Mouse (Mus musculus): ENCODE data around the gene Rab19.
"Not testable (repeated sequence)": the region's sequence is repeated elsewhere in the genome, so short reads cannot be mapped to it uniquely, and the experiment has no call there.

Gene Rab19

GRCm38 (mm10) chr6:39381125-39381880 lies at the start of gene Rab19:
Gene Rab19, plus strand, starts transcription at chr6:39381175.
- no peak for DNase-seq (ENCODE audit: low read depth)

DNA sequence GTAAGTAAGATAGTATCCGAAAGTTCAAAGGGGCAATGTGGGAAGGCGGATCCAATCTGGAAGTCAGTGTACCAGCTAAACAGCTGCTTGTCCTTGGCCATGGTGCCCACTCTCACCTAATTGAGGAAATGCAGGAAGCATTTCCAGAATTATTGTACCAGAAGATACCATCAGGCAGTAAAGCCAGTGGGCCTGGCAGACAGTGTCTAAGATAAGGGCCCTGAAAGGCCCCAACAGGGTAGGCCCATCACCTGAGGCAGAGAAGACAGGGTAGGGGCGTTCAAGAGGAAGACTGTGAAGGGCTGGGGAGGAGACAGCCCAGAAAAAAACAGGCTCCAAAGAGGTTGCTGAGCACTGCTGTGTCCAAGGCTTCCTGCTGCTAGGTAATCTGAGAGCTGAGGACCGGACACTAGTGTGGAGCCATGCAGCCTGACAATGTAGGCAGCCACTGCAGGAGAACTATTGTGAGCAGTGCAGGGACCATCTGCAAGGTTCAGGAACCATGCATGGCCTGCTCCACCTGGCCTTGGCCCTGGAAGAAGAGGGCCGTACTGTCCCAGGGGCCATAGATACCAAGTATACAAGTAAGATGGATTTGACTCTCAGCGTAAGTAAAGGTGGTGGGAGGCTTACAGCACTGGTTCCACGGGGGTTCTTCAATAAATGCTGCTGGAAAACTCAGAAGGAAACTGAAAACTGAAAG lies 48.8 kb upstream of the Rab19 start:
- no peak for DNase-seq (ENCODE audit: low read depth)

- no peak for DNase-seq (ENCODE audit: low read depth)
Measured at GRCm38 (mm10) chr6:39334224-39334623, 46.8 kb upstream of the Rab19 start.

- no peak for DNase-seq (ENCODE audit: low read depth)
Measured at GRCm38 (mm10) chr6:39334873-39335272, 46.1 kb upstream of the Rab19 start.

- no peak for DNase-seq (ENCODE audit: low read depth)
Measured at GRCm38 (mm10) chr6:39338359-39338758, 42.6 kb upstream of the Rab19 start.

- no peak for DNase-seq (ENCODE audit: low read depth)
Measured at GRCm38 (mm10) chr6:39341798-39342197, 39.2 kb upstream of the Rab19 start.

GRCm38 (mm10) chr6:39344020-39344419 lies 37.0 kb upstream of the Rab19 start:
- DNase-seq (ENCODE audit: low read depth) = peak; percentile 51

DNA sequence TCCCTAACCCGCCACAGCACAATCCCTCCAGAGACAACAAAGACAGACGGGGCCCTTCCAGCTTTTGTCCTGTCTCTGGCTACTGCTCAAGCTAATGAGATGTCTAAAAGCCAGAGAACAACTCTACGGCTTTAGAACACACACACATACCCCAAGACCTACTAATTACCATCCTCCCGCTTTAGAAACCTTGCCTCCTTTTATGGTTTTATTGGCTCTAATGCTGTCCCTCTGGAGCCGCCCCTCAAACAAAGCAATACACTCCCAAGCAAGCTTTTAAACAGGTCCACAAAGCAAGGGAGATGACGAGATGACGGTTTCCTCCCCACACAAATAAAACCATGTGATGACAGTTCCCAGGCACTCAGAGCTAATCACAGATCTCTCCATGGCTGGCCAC lies 35.5 kb upstream of the Rab19 start:
- DNase-seq (ENCODE audit: low read depth) = no peak

- DNase-seq (ENCODE audit: low read depth) = no peak
Measured at GRCm38 (mm10) chr6:39346991-39347501, 33.9 kb upstream of the Rab19 start.

- no peak for DNase-seq (ENCODE audit: low read depth)
Measured at GRCm38 (mm10) chr6:39347880-39348814, 32.8 kb upstream of the Rab19 start.

- DNase-seq (ENCODE audit: low read depth) = no peak
Measured at GRCm38 (mm10) chr6:39348946-39349345, 32.0 kb upstream of the Rab19 start.

GRCm38 (mm10) chr6:39359207-39359606 lies 21.8 kb upstream of the Rab19 start:
- DNase-seq (ENCODE audit: low read depth) = not testable (repeated sequence)

GRCm38 (mm10) chr6:39362684-39363083 lies 18.3 kb upstream of the Rab19 start:
- DNase-seq (ENCODE audit: low read depth) = no peak

DNA sequence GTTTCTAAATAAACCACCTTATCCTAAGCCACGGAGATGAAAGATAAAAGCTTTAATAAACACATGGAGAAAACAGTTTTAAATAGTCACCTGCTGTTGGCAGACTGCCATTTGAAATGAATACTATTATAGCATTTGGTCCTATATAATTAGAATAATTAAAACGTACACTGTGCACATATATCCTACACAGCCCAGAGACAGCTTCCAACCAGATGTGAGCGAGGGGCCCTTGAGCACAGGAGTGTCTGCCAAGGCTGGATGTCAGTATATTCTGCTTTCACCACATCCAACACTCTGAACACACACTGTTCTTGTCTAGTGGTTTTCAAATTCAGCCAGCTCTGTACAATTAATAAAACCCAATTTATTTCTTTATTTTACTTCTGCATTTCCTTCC lies 11.3 kb upstream of the Rab19 start:
- no peak for DNase-seq (ENCODE audit: low read depth)

- DNase-seq (ENCODE audit: low read depth) = no peak
Measured at GRCm38 (mm10) chr6:39372042-39372441, 8.9 kb upstream of the Rab19 start.

DNA sequence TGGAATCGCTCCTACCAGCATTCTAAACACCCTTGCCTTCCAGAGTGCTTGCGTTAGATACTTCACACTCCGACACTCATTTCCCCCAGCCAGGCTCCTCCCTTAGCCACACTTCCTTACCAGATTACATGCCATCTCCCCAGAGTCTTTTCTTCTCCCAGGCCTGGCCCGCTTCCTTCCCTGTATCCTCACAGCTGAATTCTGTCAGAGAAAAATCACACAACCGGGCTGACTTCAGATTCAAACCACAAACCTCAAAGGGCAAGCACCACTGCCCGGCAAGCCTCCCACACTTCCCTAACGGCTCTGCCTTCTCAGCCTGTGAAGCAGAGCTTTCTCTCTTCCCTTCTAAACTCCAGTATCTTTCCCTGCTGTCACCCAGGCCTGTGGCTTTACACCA lies 8.2 kb upstream of the Rab19 start:
- no peak for DNase-seq (ENCODE audit: low read depth)

GRCm38 (mm10) chr6:39373301-39373955 lies 7.5 kb upstream of the Rab19 start:
- DNase-seq (ENCODE audit: low read depth) = no peak

- no peak for DNase-seq (ENCODE audit: low read depth)
Measured at GRCm38 (mm10) chr6:39376775-39377174, 4.2 kb upstream of the Rab19 start.

DNA sequence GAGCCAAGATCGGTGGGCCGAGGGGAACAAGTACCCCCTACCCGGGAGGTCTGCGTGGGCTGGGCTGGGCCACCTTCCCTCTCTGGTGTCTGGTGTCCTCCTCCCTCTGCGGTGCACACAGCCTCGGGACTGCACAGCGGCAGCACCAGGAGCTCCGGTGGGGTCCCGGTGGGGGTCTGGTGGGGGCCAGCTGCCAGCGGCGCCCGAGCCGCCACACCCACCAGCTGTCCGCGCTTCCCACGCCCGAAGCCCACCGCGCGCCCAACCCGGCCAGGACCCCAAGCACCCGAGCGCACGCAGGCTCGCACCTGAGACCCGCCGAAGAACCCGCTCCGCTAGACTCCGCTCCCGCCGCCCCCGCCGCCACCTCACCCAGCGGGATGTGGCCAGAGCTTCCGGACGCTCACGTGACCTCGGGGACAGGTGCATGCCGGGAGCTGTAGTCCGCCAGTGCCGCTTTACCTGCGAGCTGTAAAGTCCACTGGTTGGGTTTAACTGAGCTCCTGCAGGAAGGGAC lies 3.6 kb upstream of the Rab19 start, which contains the start of gene Slc37a3:
TSS of gene Slc37a3 (minus strand) at position 365 of the 517 bp plus-strand sequence.
- DNase-seq (ENCODE audit: low read depth) = peak; percentile 72

DNA sequence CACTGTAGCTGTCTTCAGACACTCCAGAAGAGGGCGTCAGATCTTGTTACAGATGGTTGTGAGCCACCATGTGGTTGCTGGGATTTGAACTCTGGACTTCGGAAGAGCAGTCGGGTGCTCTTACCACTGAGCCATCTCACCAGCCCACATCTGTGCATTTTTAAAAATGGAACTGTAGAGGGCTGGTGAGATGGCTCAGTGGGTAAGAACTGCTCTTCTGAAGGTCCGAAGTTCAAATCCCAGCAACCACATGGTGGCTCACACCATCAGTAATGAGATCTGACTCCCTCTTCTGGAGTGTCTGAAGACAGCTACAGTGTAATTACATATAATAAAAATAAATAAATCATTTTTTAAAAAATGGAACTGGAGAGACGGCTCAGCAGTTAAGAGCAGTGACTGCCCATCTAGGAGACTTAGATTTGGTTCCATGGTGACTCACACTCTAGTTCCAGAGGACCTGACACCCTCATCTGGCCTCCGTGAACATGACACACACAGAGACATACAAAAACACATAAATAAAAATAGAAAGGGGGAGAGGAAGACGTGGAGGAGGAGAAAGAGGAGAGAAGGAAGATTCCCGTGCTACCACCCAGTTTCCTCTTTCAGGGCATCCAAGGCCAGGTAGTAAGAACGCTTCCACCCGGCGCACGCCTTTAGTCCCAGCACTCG lies 2.7 kb upstream of the Rab19 start:
- not testable (repeated sequence) for DNase-seq (ENCODE audit: low read depth)

DNA sequence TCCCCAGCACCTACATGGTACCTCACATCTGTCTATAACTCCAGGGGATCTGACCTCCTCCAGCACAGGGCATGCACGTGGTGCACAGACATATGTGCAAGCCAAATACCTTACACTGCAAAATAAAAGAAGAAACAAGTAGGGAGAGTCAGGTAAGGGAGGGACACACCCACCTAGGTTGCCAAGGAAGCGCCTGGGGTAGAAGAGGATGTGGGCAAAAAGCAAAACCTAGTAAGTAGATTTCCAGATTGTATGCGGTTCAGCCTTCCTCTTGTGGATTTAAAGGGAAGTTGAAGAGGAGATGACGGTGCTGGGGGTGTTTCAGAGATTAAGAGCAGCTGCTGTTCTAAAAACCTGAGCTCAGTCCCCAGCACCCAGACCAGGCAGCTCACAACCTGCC lies 1.8 kb upstream of the Rab19 start:
- no peak for DNase-seq (ENCODE audit: low read depth)
